Mouse (Mus musculus): ENCODE measurements at regions not wholly inside any gene's neighbourhood (a gene's known extent, or its start where the extent isn't known, plus 50 kb on each side); places are given as distances from the start of the nearest gene placed in this dataset.

- no peak for DNase-seq (ENCODE audit: low spot score in 2 of 2)
Measured at GRCm38 (mm10) chr17:51534270-51534669, 298.8 kb downstream of the Satb1 start.

- no peak for DNase-seq (ENCODE audit: low spot score in 2 of 2)
Measured at GRCm38 (mm10) chr17:51528161-51528560, 304.9 kb downstream of the Satb1 start.

- no peak for DNase-seq (ENCODE audit: low spot score in 2 of 2)
Measured at GRCm38 (mm10) chr17:51526881-51527280, 306.2 kb downstream of the Satb1 start.

GRCm38 (mm10) chr17:51526464-51526863 is 306.6 kb downstream of the Satb1 start:
- DNase-seq (ENCODE audit: low spot score in 2 of 2) = no peak

GRCm38 (mm10) chr17:51526021-51526420 is 307.1 kb downstream of the Satb1 start:
- DNase-seq (ENCODE audit: low spot score in 2 of 2) = no peak

GRCm38 (mm10) chr17:51525219-51525618 is 307.9 kb downstream of the Satb1 start:
- DNase-seq (ENCODE audit: low spot score in 2 of 2) = no peak

- no peak for DNase-seq (ENCODE audit: low spot score in 2 of 2)
Measured at GRCm38 (mm10) chr17:51511917-51512316, 321.2 kb downstream of the Satb1 start.

GRCm38 (mm10) chr17:51500751-51501150 is 321.6 kb upstream of the Tbc1d5 start:
- no peak for DNase-seq (ENCODE audit: low spot score in 2 of 2)

- no peak for DNase-seq (ENCODE audit: low spot score in 2 of 2)
Measured at GRCm38 (mm10) chr17:51499541-51499940, 320.4 kb upstream of the Tbc1d5 start.

- no peak for DNase-seq (ENCODE audit: low spot score in 2 of 2)
Measured at GRCm38 (mm10) chr17:51495038-51495437, 315.9 kb upstream of the Tbc1d5 start.

- DNase-seq (ENCODE audit: low spot score in 2 of 2) = no peak
Measured at GRCm38 (mm10) chr17:51489386-51489785, 310.2 kb upstream of the Tbc1d5 start.

GRCm38 (mm10) chr17:51487918-51488445 is 308.8 kb upstream of the Tbc1d5 start:
- no peak for DNase-seq (ENCODE audit: low spot score in 2 of 2)

GRCm38 (mm10) chr17:51477810-51478209 is 298.7 kb upstream of the Tbc1d5 start:
- no peak for DNase-seq (ENCODE audit: low spot score in 2 of 2)

- no peak for DNase-seq (ENCODE audit: low spot score in 2 of 2)
Measured at GRCm38 (mm10) chr17:51477404-51477803, 298.3 kb upstream of the Tbc1d5 start.

- DNase-seq (ENCODE audit: low spot score in 2 of 2) = no peak
Measured at GRCm38 (mm10) chr17:51462137-51462880, 283.2 kb upstream of the Tbc1d5 start.

GRCm38 (mm10) chr17:51461248-51461647 is 282.1 kb upstream of the Tbc1d5 start:
- DNase-seq (ENCODE audit: low spot score in 2 of 2) = no peak

GRCm38 (mm10) chr17:51459119-51459518 is 280.0 kb upstream of the Tbc1d5 start:
- no peak for DNase-seq (ENCODE audit: low spot score in 2 of 2)

- DNase-seq (ENCODE audit: low spot score in 2 of 2) = no peak
Measured at GRCm38 (mm10) chr17:51415746-51416145, 236.6 kb upstream of the Tbc1d5 start.

- DNase-seq (ENCODE audit: low spot score in 2 of 2) = no peak
Measured at GRCm38 (mm10) chr17:51414304-51414703, 235.2 kb upstream of the Tbc1d5 start.

GRCm38 (mm10) chr17:51413741-51414140 is 234.6 kb upstream of the Tbc1d5 start:
- DNase-seq (ENCODE audit: low spot score in 2 of 2) = no peak

GRCm38 (mm10) chr17:51411545-51412094 is 232.5 kb upstream of the Tbc1d5 start:
- no peak for DNase-seq (ENCODE audit: low spot score in 2 of 2)

GRCm38 (mm10) chr17:51408894-51409293 is 229.7 kb upstream of the Tbc1d5 start:
- DNase-seq (ENCODE audit: low spot score in 2 of 2) = no peak

- DNase-seq (ENCODE audit: low spot score in 2 of 2) = no peak
Measured at GRCm38 (mm10) chr17:51408367-51408766, 229.2 kb upstream of the Tbc1d5 start.

Data from adrenal gland, adult 18-20 months (tissue).